Mouse (Mus musculus) activated CD4-positive, CD25-positive, alpha-beta regulatory T cell, adult 4 months (primary cell): ENCODE results near the gene Pigl. TPM values are rescaled to one million over a fixed set of nuclear protein-coding genes. Genes with fewer than 3 reads are reported as not detected.

Experiments used
- ATAC-seq: one replicate; pipeline ENCODE4 v1.8.0; 2017
- polyA plus RNA-seq, 2 experiments: library from polyadenylated mRNA; unstranded; fragments of 100-300 nt; shearing (Covaris generic); gene quantifications; one replicate each; pipeline ENCODE4 v1.2.1; 2017

Gene Pigl
- polyA plus RNA-seq, 2 experiments from 2014 or later, result 6.8 to 9.9 TPM

- no peak for ATAC-seq
Observed at GRCm38 (mm10) chr11:62560463-62561016, 102.3 kb downstream of the Pigl start.

- ATAC-seq, result no peak
Observed at GRCm38 (mm10) chr11:62563590-62563989, 105.3 kb downstream of the Pigl start.

Other genes starting within 250 kb of the Pigl start
- not detected for gene Adora2b, start 209.5 kb upstream of the Pigl start, polyA plus RNA-seq
- gene Zswim7, start 177.1 kb upstream of the Pigl start, polyA plus RNA-seq, result 10 to 100 TPM in 1 of 2 experiments, 1 to 10 TPM in 1; 8.7 to 10.3 TPM
- 10 to 100 TPM; 10.6 to 10.7 TPM for gene Ttc19, start 177.0 kb upstream of the Pigl start, polyA plus RNA-seq
- gene Ncor1, start 81 bp downstream of the Pigl start, polyA plus RNA-seq, result 100 to 1,000 TPM; 162 to 188 TPM
- gene Cenpv, start 80.8 kb downstream of the Pigl start, polyA plus RNA-seq, result 1 to 10 TPM in 1 of 2 experiments, not detected in 1; 2.4 TPM
- 1,000 to 10,000 TPM; 5,033 to 6,460 TPM for gene Ubb, start 92.7 kb downstream of the Pigl start, polyA plus RNA-seq
- 10 to 100 TPM; 76.8 to 79.0 TPM for gene Trpv2, start 116.0 kb downstream of the Pigl start, polyA plus RNA-seq
- gene Lrrc75a, start 190.1 kb downstream of the Pigl start, polyA plus RNA-seq, result 1 to 10 TPM; 1.0 to 1.7 TPM
- gene Mmgt2, start 190.2 kb downstream of the Pigl start, polyA plus RNA-seq, result 10 to 100 TPM; 32.9 to 42.3 TPM